Mouse (Mus musculus) 416B (cell line): ENCODE results near the gene Riok2.

ENCODE experiments used
- DNase-seq: peaks from one replicate; pipeline ENCODE4 v3.0.0; 2011; ENCODE audit warnings: low read depth

Riok2 gene

GRCm38 (mm10) chr17:17408137-17408536 lies 34.0 kb downstream of the Riok2 start:
- no peak for DNase-seq

GRCm38 (mm10) chr17:17408720-17409478 lies 34.8 kb downstream of the Riok2 start:
- DNase-seq = no peak

GRCm38 (mm10) chr17:17409601-17410000 lies 35.5 kb downstream of the Riok2 start:
- DNase-seq = no peak

GRCm38 (mm10) chr17:17411443-17411842 lies 37.3 kb downstream of the Riok2 start:
- DNase-seq = no peak

- no peak for DNase-seq
Observed at GRCm38 (mm10) chr17:17412176-17412575, 38.1 kb downstream of the Riok2 start.

- no peak for DNase-seq
Observed at GRCm38 (mm10) chr17:17414206-17414605, 40.1 kb downstream of the Riok2 start.

- DNase-seq = no peak
Observed at GRCm38 (mm10) chr17:17424609-17425307, 50.6 kb downstream of the Riok2 start.

GRCm38 (mm10) chr17:17425308-17425813 lies 51.3 kb downstream of the Riok2 start:
- no peak for DNase-seq

- no peak for DNase-seq
Observed at GRCm38 (mm10) chr17:17425906-17426305, 51.8 kb downstream of the Riok2 start.

GRCm38 (mm10) chr17:17428888-17429287 lies 54.8 kb downstream of the Riok2 start:
- DNase-seq = no peak

- DNase-seq = no peak
Observed at GRCm38 (mm10) chr17:17433679-17434078, 59.6 kb downstream of the Riok2 start.

GRCm38 (mm10) chr17:17438576-17439191 lies 64.6 kb downstream of the Riok2 start:
- DNase-seq = no peak

- DNase-seq = no peak
Observed at GRCm38 (mm10) chr17:17441876-17442498, 67.9 kb downstream of the Riok2 start.

- peak; percentile 44 for DNase-seq
Observed at GRCm38 (mm10) chr17:17444297-17444886, 70.3 kb downstream of the Riok2 start.
